Mouse (Mus musculus): ENCODE measurements around the gene Sulf2.

DNA sequence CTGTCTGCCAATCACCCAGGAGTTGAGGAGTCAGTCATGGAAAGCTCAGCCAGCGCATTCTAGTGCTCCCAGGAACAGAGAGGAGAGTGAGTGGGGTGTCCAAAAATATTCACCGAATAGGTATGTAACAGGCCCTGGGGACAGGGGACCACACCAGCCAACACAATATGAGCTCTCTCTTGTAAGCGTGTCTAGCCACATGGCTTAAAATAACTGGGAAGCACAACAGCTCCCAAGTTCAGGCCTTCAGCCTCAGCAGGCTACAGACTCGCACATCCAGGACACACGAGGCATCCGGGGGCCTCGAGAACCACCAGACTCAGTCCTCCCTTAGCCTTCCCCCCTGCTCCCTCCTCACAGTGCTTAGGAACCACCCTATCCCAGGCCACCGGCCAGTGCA is 6.0 kb downstream of the Sulf2 start:
- TF ChIP-seq POLR2A (IDR thresholded peaks at IDR 0.05; ENCODE audit: control insufficient read depth, low read depth, low read length) = no peak
- no peak for TF ChIP-seq CTCF (IDR thresholded peaks at IDR 0.05; ENCODE audit: control insufficient read depth, insufficient read depth, insufficient replicate concordance, low read depth, low read length)
